Mouse (Mus musculus) G1E (cell line): ENCODE measurements around the gene Mapk8ip2. TPM values are rescaled to one million over a fixed set of nuclear protein-coding genes. Genes with fewer than 3 reads are reported as not detected.

Source experiments
- ATAC-seq: 2 replicates; pipeline ENCODE4 v1.8.0; 2016; ENCODE audit warnings: mild to moderate bottlenecking; ENCODE audit not compliant: insufficient number of reproducible peaks, poor library complexity, low FRiP score, severe bottlenecking; ENCODE audit errors: extremely low read depth
- DNase-seq: peaks from one replicate; pipeline ENCODE4 v3.0.0; 2012; ENCODE audit warnings: low spot score
- H3K27me3 ChIP-seq: 2 replicates; pipeline ENCODE4 v1.6.1; 2012; ENCODE audit warnings: mild to moderate bottlenecking, low read length, inconsistent platforms; ENCODE audit not compliant: insufficient read depth
- H3K36me3 ChIP-seq: replicated peaks from 2 replicates; pipeline ENCODE3; 2012; ENCODE audit warnings: mild to moderate bottlenecking, inconsistent platforms
- H3K4me1 ChIP-seq: 2 replicates; pipeline ENCODE4 v1.6.1; 2012; ENCODE audit warnings: low read depth, low read length, inconsistent platforms, mixed read lengths; ENCODE audit not compliant: insufficient read depth
- H3K4me3 ChIP-seq: 2 replicates; pipeline ENCODE4 v1.5.1; 2012; ENCODE audit warnings: low read depth, mild to moderate bottlenecking, inconsistent platforms, low read length, moderate library complexity, mixed read lengths
- H3K9me3 ChIP-seq: replicated peaks from 2 replicates; pipeline ENCODE4 v1.6.1; 2012; ENCODE audit warnings: inconsistent platforms
- CTCF ChIP-seq: IDR thresholded peaks from 2 replicates; pipeline ENCODE4 v1.5.1; 2012; ENCODE audit warnings: low read depth, low read length, inconsistent platforms, mixed read lengths
- GATA1 ChIP-seq: IDR thresholded peaks from 2 replicates; pipeline ENCODE4 v1.6.1; 2012; ENCODE audit warnings: borderline replicate concordance, low read length, inconsistent platforms, mixed read lengths
- GATA2 ChIP-seq: IDR thresholded peaks from 2 replicates; pipeline ENCODE4 v1.6.1; 2012; ENCODE audit warnings: low read depth, low read length, inconsistent platforms, borderline replicate concordance
- POLR2AphosphoS5 ChIP-seq: IDR thresholded peaks from 2 replicates; pipeline ENCODE4 v1.6.1; 2012; ENCODE audit warnings: low read depth, low read length, inconsistent platforms; ENCODE audit not compliant: insufficient replicate concordance
- TAL1 ChIP-seq: conservative IDR thresholded peaks from 2 replicates; pipeline ENCODE4 v1.6.1; 2012; ENCODE audit warnings: low read depth, low read length, inconsistent platforms, mixed read lengths
- polyA plus RNA-seq: library from polyadenylated mRNA; stranded (reverse); fragments of >175 nt; gene quantifications from 2 replicates; pipeline ENCODE4 v1.2.3, GENCODE M21; 2012
- total RNA-seq, 2 experiments: library from RNA; stranded (forward) in 1 of 2; stranded (reverse) in 1 of 2; fragments of 200-1000 nt in 1 of 2; fragments of >200 nt in 1 of 2; fragmentation: Nextera tagmentation in 1 of 2; gene quantifications; 2 replicates each; pipeline ENCODE4 v1.2.3; 2014 to 2017

Gene Mapk8ip2
- total and polyA plus RNA-seq, 3 experiments, result 0.05 TPM; not detected in 2

GRCm38 (mm10) chr15:89500221-89500791 is 46.6 kb downstream of the Mapk8ip2 start:
- Histone ChIP-seq H3K27me3 (peaks cover 2% of the 10 kb centered on the region; the same call in 1 of the 2 replicates), H3K4me1 (no peaks in the 10 kb centered on the region)
- ATAC-seq, result no peak

GRCm38 (mm10) chr15:89501321-89501720 is 47.6 kb downstream of the Mapk8ip2 start:
- H3K27me3 ChIP-seq, result peaks cover 2% of the 10 kb centered on the region; the same call in 1 of the 2 replicates
- ATAC-seq (no peak), DNase-seq (no peak)
- peaks cover 21% of the 10 kb centered on the region for H3K9me3 ChIP-seq
- no peaks in the 10 kb centered on the region for H3K4me1 ChIP-seq
- H3K36me3 ChIP-seq, result no peaks in the 10 kb centered on the region
- TF ChIP-seq CTCF, result no peak
- no peak for TF ChIP-seq TAL1
- TF ChIP-seq GATA1, result no peak
- TF ChIP-seq POLR2AphosphoS5, result no peak
- TF ChIP-seq GATA2, result no peak
- no peak overlapping the region for H3K4me3 ChIP-seq

More at GRCm38 (mm10) chr15:89500221-89500791, 46.6 kb downstream of the Mapk8ip2 start:
- Histone ChIP-seq H3K4me3 (no peak overlapping the region; the same call in 1 of the 2 replicates), H3K9me3 (peaks cover 21% of the 10 kb centered on the region), H3K36me3 (no peaks in the 10 kb centered on the region)
- DNase-seq, result no peak
- no peak for TF ChIP-seq GATA1
- TF ChIP-seq CTCF, result no peak
- TF ChIP-seq TAL1, result no peak
- TF ChIP-seq POLR2AphosphoS5, result no peak
- no peak for TF ChIP-seq GATA2

GRCm38 (mm10) chr15:89504838-89505237 is 51.1 kb downstream of the Mapk8ip2 start:
- peaks cover 9% of the 10 kb centered on the region for H3K9me3 ChIP-seq
- H3K36me3 ChIP-seq, result no peaks in the 10 kb centered on the region
- DNase-seq (no peak), ATAC-seq (no peak)
- no peaks in the 10 kb centered on the region for H3K4me1 ChIP-seq
- no peak overlapping the region for H3K4me3 ChIP-seq
- TF ChIP-seq CTCF, result no peak
- no peak for TF ChIP-seq TAL1
- TF ChIP-seq GATA2, result no peak
- TF ChIP-seq GATA1, result no peak
- no peak for TF ChIP-seq POLR2AphosphoS5
- H3K27me3 ChIP-seq, result no peaks in the 10 kb centered on the region; the same call in 1 of the 2 replicates

GRCm38 (mm10) chr15:89507751-89508150 is 54.0 kb downstream of the Mapk8ip2 start:
- Histone ChIP-seq H3K4me3 (no peak overlapping the region), H3K27me3 (no peaks in the 10 kb centered on the region), H3K4me1 (no peaks in the 10 kb centered on the region), H3K36me3 (no peaks in the 10 kb centered on the region), H3K9me3 (no peaks in the 10 kb centered on the region)
- TF ChIP-seq CTCF (no peak), POLR2AphosphoS5 (no peak), TAL1 (no peak), GATA2 (no peak), GATA1 (no peak)
- ATAC-seq (no peak), DNase-seq (no peak)

- Histone ChIP-seq H3K27me3 (no peaks in the 10 kb centered on the region), H3K9me3 (no peaks in the 10 kb centered on the region), H3K36me3 (no peaks in the 10 kb centered on the region), H3K4me1 (0 out of 2 replicates have a peak, but pooled peaks cover 3% of the 10 kb centered on the region), H3K4me3 (no peak overlapping the region)
- TF ChIP-seq GATA1, result no peak
- no peak for TF ChIP-seq POLR2AphosphoS5
- TF ChIP-seq CTCF, result no peak
- TF ChIP-seq TAL1, result no peak
- TF ChIP-seq GATA2, result no peak
- DNase-seq (no peak), ATAC-seq (no peak)
These were observed 59.0 kb downstream of the Mapk8ip2 start for GRCm38 (mm10) chr15:89512679-89513078.

Other genes starting within 250 kb of the Mapk8ip2 start
- 47.6 and 65.5 TPM in 2 replicates for gene Ppp6r2, start 242.4 kb upstream of the Mapk8ip2 start, total RNA-seq (2014; fragmentation: Nextera tagmentation)
- gene Ppp6r2, start 242.4 kb upstream of the Mapk8ip2 start, total RNA-seq (2017), result 34.9 and 104 TPM in 2 replicates
- 105 and 107 TPM in 2 replicates for gene Ppp6r2, start 242.4 kb upstream of the Mapk8ip2 start, polyA plus RNA-seq
- 100 and 128 TPM in 2 replicates for gene Sbf1, start 138.6 kb upstream of the Mapk8ip2 start, total RNA-seq (2014; fragmentation: Nextera tagmentation)
- gene Sbf1, start 138.6 kb upstream of the Mapk8ip2 start, total RNA-seq (2017), result 40.5 and 42.5 TPM in 2 replicates
- gene Sbf1, start 138.6 kb upstream of the Mapk8ip2 start, polyA plus RNA-seq, result 104 and 145 TPM in 2 replicates
- not detected in 2 replicates for gene Adm2, start 131.2 kb upstream of the Mapk8ip2 start, total RNA-seq (2014; fragmentation: Nextera tagmentation)
- not detected in 2 replicates for gene Adm2, start 131.2 kb upstream of the Mapk8ip2 start, total RNA-seq (2017)
- 0.11 and 0.12 TPM in 2 replicates for gene Adm2, start 131.2 kb upstream of the Mapk8ip2 start, polyA plus RNA-seq
- not detected in 2 replicates for gene Miox, start 119.5 kb upstream of the Mapk8ip2 start, total RNA-seq (2014; fragmentation: Nextera tagmentation)
- 0.11 and 0.12 TPM in 2 replicates for gene Miox, start 119.5 kb upstream of the Mapk8ip2 start, total RNA-seq (2017)
- gene Miox, start 119.5 kb upstream of the Mapk8ip2 start, polyA plus RNA-seq, result not detected in 2 replicates
- 42.7 and 76.3 TPM in 2 replicates for gene Lmf2, start 98.3 kb upstream of the Mapk8ip2 start, total RNA-seq (2014; fragmentation: Nextera tagmentation)
- gene Lmf2, start 98.3 kb upstream of the Mapk8ip2 start, total RNA-seq (2017), result 13.7 and 15.3 TPM in 2 replicates
- 116 and 125 TPM in 2 replicates for gene Lmf2, start 98.3 kb upstream of the Mapk8ip2 start, polyA plus RNA-seq
- 147 and 164 TPM in 2 replicates for gene Ncaph2, start 98.2 kb upstream of the Mapk8ip2 start, total RNA-seq (2014; fragmentation: Nextera tagmentation)
- gene Ncaph2, start 98.2 kb upstream of the Mapk8ip2 start, total RNA-seq (2017), result 130 and 148 TPM in 2 replicates
- gene Ncaph2, start 98.2 kb upstream of the Mapk8ip2 start, polyA plus RNA-seq, result 68.4 and 78.1 TPM in 2 replicates
- gene Sco2, start 80.1 kb upstream of the Mapk8ip2 start, total RNA-seq (2014; fragmentation: Nextera tagmentation), result 9.5 and 15.0 TPM in 2 replicates
- 26.2 and 27.8 TPM in 2 replicates for gene Sco2, start 80.1 kb upstream of the Mapk8ip2 start, total RNA-seq (2017)
- gene Sco2, start 80.1 kb upstream of the Mapk8ip2 start, polyA plus RNA-seq, result 62.3 and 64.6 TPM in 2 replicates
- not detected in 2 replicates for gene Tymp, start 76.9 kb upstream of the Mapk8ip2 start, total RNA-seq (2014; fragmentation: Nextera tagmentation)
- 0.27 and 0.35 TPM in 2 replicates for gene Tymp, start 76.9 kb upstream of the Mapk8ip2 start, total RNA-seq (2017)
- gene Tymp, start 76.9 kb upstream of the Mapk8ip2 start, polyA plus RNA-seq, result 0.61 and 0.69 TPM in 2 replicates
- not detected in 2 replicates for gene Odf3b, start 74.6 kb upstream of the Mapk8ip2 start, total RNA-seq (2014; fragmentation: Nextera tagmentation)
- not detected in 2 replicates for gene Odf3b, start 74.6 kb upstream of the Mapk8ip2 start, total RNA-seq (2017)
- gene Odf3b, start 74.6 kb upstream of the Mapk8ip2 start, polyA plus RNA-seq, result not detected in 2 replicates
- not detected in 2 replicates for gene Klhdc7b, start 69.0 kb upstream of the Mapk8ip2 start, total RNA-seq (2014; fragmentation: Nextera tagmentation)
- 0.05 TPM in 1 of 2 replicates, not detected in the other for gene Klhdc7b, start 69.0 kb upstream of the Mapk8ip2 start, total RNA-seq (2017)
- gene Klhdc7b, start 69.0 kb upstream of the Mapk8ip2 start, polyA plus RNA-seq, result not detected in 2 replicates
- gene Syce3, start 43.4 kb upstream of the Mapk8ip2 start, total RNA-seq (2014; fragmentation: Nextera tagmentation), result not detected in 2 replicates
- not detected in 2 replicates for gene Syce3, start 43.4 kb upstream of the Mapk8ip2 start, total RNA-seq (2017)
- gene Syce3, start 43.4 kb upstream of the Mapk8ip2 start, polyA plus RNA-seq, result not detected in 2 replicates
- 3.7 and 7.7 TPM in 2 replicates for gene Cpt1b, start 28.1 kb upstream of the Mapk8ip2 start, total RNA-seq (2014; fragmentation: Nextera tagmentation)
- gene Cpt1b, start 28.1 kb upstream of the Mapk8ip2 start, total RNA-seq (2017), result 2.1 and 2.6 TPM in 2 replicates
- 0.77 and 0.88 TPM in 2 replicates for gene Cpt1b, start 28.1 kb upstream of the Mapk8ip2 start, polyA plus RNA-seq
- gene C730034F03Rik, start 24.3 kb upstream of the Mapk8ip2 start, total RNA-seq (2014; fragmentation: Nextera tagmentation), result 4.9 and 7.4 TPM in 2 replicates
- 2.6 and 4.9 TPM in 2 replicates for gene C730034F03Rik, start 24.3 kb upstream of the Mapk8ip2 start, total RNA-seq (2017)
- gene C730034F03Rik, start 24.3 kb upstream of the Mapk8ip2 start, polyA plus RNA-seq, result 0.24 and 0.25 TPM in 2 replicates
- not detected in 2 replicates for gene Gm44502, start 24.2 kb upstream of the Mapk8ip2 start, total RNA-seq (2014; fragmentation: Nextera tagmentation)
- gene Gm44502, start 24.2 kb upstream of the Mapk8ip2 start, total RNA-seq (2017), result 0.12 and 0.71 TPM in 2 replicates
- gene Gm44502, start 24.2 kb upstream of the Mapk8ip2 start, polyA plus RNA-seq, result 0.93 and 1.3 TPM in 2 replicates
- 19.3 and 32.8 TPM in 2 replicates for gene Chkb, start 24.0 kb upstream of the Mapk8ip2 start, total RNA-seq (2014; fragmentation: Nextera tagmentation)
- gene Chkb, start 24.0 kb upstream of the Mapk8ip2 start, total RNA-seq (2017), result 42.5 and 51.0 TPM in 2 replicates
- gene Chkb, start 24.0 kb upstream of the Mapk8ip2 start, polyA plus RNA-seq, result 75.9 and 85.4 TPM in 2 replicates
- 12.2 and 12.8 TPM in 2 replicates for gene Arsa, start 23.5 kb downstream of the Mapk8ip2 start, total RNA-seq (2014; fragmentation: Nextera tagmentation)
- 21.1 and 25.4 TPM in 2 replicates for gene Arsa, start 23.5 kb downstream of the Mapk8ip2 start, total RNA-seq (2017)
- gene Arsa, start 23.5 kb downstream of the Mapk8ip2 start, polyA plus RNA-seq, result 37.5 and 39.2 TPM in 2 replicates
- gene Shank3, start 45.7 kb downstream of the Mapk8ip2 start, total RNA-seq (2014; fragmentation: Nextera tagmentation), result not detected in 2 replicates
- gene Shank3, start 45.7 kb downstream of the Mapk8ip2 start, total RNA-seq (2017), result 0.46 and 0.55 TPM in 2 replicates
- gene Shank3, start 45.7 kb downstream of the Mapk8ip2 start, polyA plus RNA-seq, result 0.34 and 0.40 TPM in 2 replicates
- not detected in 2 replicates for gene Acr, start 114.4 kb downstream of the Mapk8ip2 start, total RNA-seq (2014; fragmentation: Nextera tagmentation)
- not detected in 2 replicates for gene Acr, start 114.4 kb downstream of the Mapk8ip2 start, total RNA-seq (2017)
- gene Acr, start 114.4 kb downstream of the Mapk8ip2 start, polyA plus RNA-seq, result not detected in 2 replicates
- 11.8 and 12.7 TPM in 2 replicates for gene Rabl2, start 138.0 kb downstream of the Mapk8ip2 start, total RNA-seq (2014; fragmentation: Nextera tagmentation)
- 5.3 and 5.5 TPM in 2 replicates for gene Rabl2, start 138.0 kb downstream of the Mapk8ip2 start, total RNA-seq (2017)
- 8.1 and 9.7 TPM in 2 replicates for gene Rabl2, start 138.0 kb downstream of the Mapk8ip2 start, polyA plus RNA-seq